Mouse (Mus musculus) limb, embryonic 13.5 days (tissue): ENCODE data around the gene Chaf1a. TPM values are rescaled to one million over a fixed set of nuclear protein-coding genes. Genes with fewer than 3 reads are reported as not detected.
"Not testable (repeated sequence)": the region's sequence is repeated elsewhere in the genome, so short reads cannot be mapped to it uniquely, and the experiment has no call there.

Experiments
- ATAC-seq: fragments of 200-750 bp; cut with Nextera tagmentation; 2 replicates; pipeline ENCODE4 v1.8.0; 2017; ENCODE audit warnings: low read depth, moderate number of reproducible peaks, moderate TSS enrichment; ENCODE audit not compliant: low FRiP score
- H3K27ac ChIP-seq: fragments of 300-500 bp; sonication (generic); 2 replicates; pipeline ENCODE4 v1.5.1; 2015; ENCODE audit warnings: inconsistent platforms, mild to moderate bottlenecking, moderate library complexity
- H3K27me3 ChIP-seq: fragments of 300-500 bp; sonication (generic); 2 replicates; pipeline ENCODE4 v1.6.1; 2015; ENCODE audit warnings: mild to moderate bottlenecking, inconsistent platforms
- H3K36me3 ChIP-seq: fragments of 300-500 bp; sonication (generic); 2 replicates; pipeline ENCODE4 v1.6.1; 2015; ENCODE audit warnings: inconsistent platforms, mild to moderate bottlenecking, moderate library complexity
- H3K4me1 ChIP-seq: fragments of 300-500 bp; sonication (generic); 2 replicates; pipeline ENCODE4 v1.6.1; 2015; ENCODE audit warnings: inconsistent platforms
- H3K4me2 ChIP-seq: fragments of 300-500 bp; sonication (generic); replicated peaks from 2 replicates; pipeline ENCODE4 v1.6.1; 2015; ENCODE audit warnings: inconsistent platforms, mild to moderate bottlenecking, moderate library complexity
- H3K4me3 ChIP-seq: fragments of 300-500 bp; sonication (generic); 2 replicates; pipeline ENCODE4 v1.5.1; 2015; ENCODE audit warnings: moderate library complexity, mild to moderate bottlenecking, inconsistent platforms
- H3K9ac ChIP-seq: fragments of 300-500 bp; sonication (generic); 2 replicates; pipeline ENCODE4 v1.6.1; 2015; ENCODE audit warnings: mild to moderate bottlenecking, inconsistent platforms
- H3K9me3 ChIP-seq: fragments of 300-500 bp; sonication (generic); 2 replicates; pipeline ENCODE4 v1.6.1; 2016; ENCODE audit warnings: inconsistent platforms
- WGBS: fragments of 180-500 bp; shearing (Covaris S2); methylation state at CpG from one replicate; pipeline ENCODE4 v1.1.7; 2015; 5-methylcytosine and 5-hydroxymethylcytosine counted together
- polyA plus RNA-seq: library from polyadenylated mRNA; unstranded; fragments of >200 nt; fragmentation: Nextera tagmentation; extraction: Ambion mirVana; gene quantifications from 2 replicates; pipeline ENCODE4 v1.2.1, GENCODE M21; 2015

Chaf1a gene
- polyA plus RNA-seq, 1 experiment from 2014 or later, result 29.0 TPM

- peaks cover 43% of the 10 kb centered on the region for H3K36me3 ChIP-seq
- H3K4me2 ChIP-seq, H3K27me3 ChIP-seq, H3K4me3 ChIP-seq, H3K4me1 ChIP-seq, H3K27ac ChIP-seq, H3K9me3 ChIP-seq, ATAC-seq, H3K9ac ChIP-seq: not testable (repeated sequence)
- 98% methylated on average over 4 of the region's 4 CpGs for WGBS
These were observed 66.2 kb downstream of the Chaf1a start for GRCm38 (mm10) chr17:56106436-56106835.

GRCm38 (mm10) chr17:56106981-56107380, 66.7 kb downstream of the Chaf1a start:
- 66% methylated on average over 4 of the region's 4 CpGs for WGBS
- no peaks in the 10 kb centered on the region for H3K4me1 ChIP-seq
- peaks cover 38% of the 10 kb centered on the region for H3K36me3 ChIP-seq
- H3K27me3 ChIP-seq, result no peaks in the 10 kb centered on the region
- no peak overlapping the region for H3K4me3 ChIP-seq
- no peaks in the 10 kb centered on the region for H3K9me3 ChIP-seq
- ATAC-seq, result no peak
- no peak overlapping the region for H3K9ac ChIP-seq
- no peak overlapping the region for H3K27ac ChIP-seq
- H3K4me2 ChIP-seq, result no peak overlapping the region

DNA sequence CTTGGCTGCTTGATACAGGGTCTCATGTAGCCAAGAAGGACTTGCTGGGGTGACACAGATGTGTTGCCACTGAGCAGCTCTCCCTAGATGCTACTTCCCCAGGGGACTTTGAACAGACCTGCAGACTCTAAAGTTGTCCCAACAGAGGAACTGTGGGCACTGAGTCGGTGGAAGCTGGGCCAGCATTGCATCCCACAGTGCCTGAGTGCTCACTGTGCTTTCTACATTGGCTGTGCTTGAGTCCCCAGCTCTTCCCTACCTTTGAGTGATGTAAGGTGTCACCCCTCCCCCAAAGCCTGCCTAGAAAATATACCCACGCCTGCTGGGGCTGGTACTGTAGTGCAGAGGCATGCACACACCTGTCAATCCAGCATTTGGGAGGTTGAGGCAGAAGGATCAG, 67.5 kb downstream of the Chaf1a start:
- H3K4me1 ChIP-seq, result no peaks in the 10 kb centered on the region
- ATAC-seq, result no peak
- H3K9ac ChIP-seq, result no peak overlapping the region
- H3K9me3 ChIP-seq, result no peaks in the 10 kb centered on the region
- 56% methylated on average over 2 of the region's 2 CpGs for WGBS
- no peak overlapping the region for H3K27ac ChIP-seq
- H3K27me3 ChIP-seq, result no peaks in the 10 kb centered on the region
- H3K4me3 ChIP-seq, result no peak overlapping the region
- no peak overlapping the region for H3K4me2 ChIP-seq
- H3K36me3 ChIP-seq, result peaks cover 33% of the 10 kb centered on the region

- Histone ChIP-seq H3K9ac (no peak overlapping the region), H3K9me3 (no peaks in the 10 kb centered on the region), H3K4me1 (no peaks in the 10 kb centered on the region), H3K27me3 (no peaks in the 10 kb centered on the region), H3K36me3 (peaks cover 26% of the 10 kb centered on the region), H3K4me3 (no peak overlapping the region), H3K4me2 (no peak overlapping the region), H3K27ac (no peak overlapping the region)
- 77% methylated on average over 6 of the region's 6 CpGs for WGBS
- ATAC-seq, result no peak
These were observed 68.2 kb downstream of the Chaf1a start for GRCm38 (mm10) chr17:56108334-56109044.

GRCm38 (mm10) chr17:56109219-56110051, 69.2 kb downstream of the Chaf1a start, which contains the start of gene Plin4:
Plin4 (minus strand) TSS chr17:56109803.
- H3K27me3 ChIP-seq, result no peaks in the 10 kb centered on the region
- no peak for ATAC-seq

GRCm38 (mm10) chr17:56110571-56110970, 70.3 kb downstream of the Chaf1a start:
- H3K27me3 ChIP-seq, result peaks cover 3% of the 10 kb centered on the region; the same call in 1 of the 2 replicates
- no peak overlapping the region for H3K27ac ChIP-seq
- no peak overlapping the region for H3K4me3 ChIP-seq
- peaks cover 20% of the 10 kb centered on the region; the same call in 1 of the 2 replicates for H3K36me3 ChIP-seq
- H3K9me3 ChIP-seq, result no peaks in the 10 kb centered on the region
- no peak for ATAC-seq
- H3K4me2 ChIP-seq, result no peak overlapping the region
- no peak overlapping the region for H3K9ac ChIP-seq
- H3K4me1 ChIP-seq, result no peaks in the 10 kb centered on the region
- WGBS, result 72% methylated on average over 4 of the region's 4 CpGs

More at GRCm38 (mm10) chr17:56109219-56110051, 69.2 kb downstream of the Chaf1a start, which contains the start of gene Plin4:
- WGBS, result 54% methylated on average over 10 of the region's 10 CpGs
- Histone ChIP-seq H3K9me3 (no peaks in the 10 kb centered on the region), H3K4me3 (no peak within 1 kb of the TSS), H3K4me1 (no peaks in the 10 kb centered on the region), H3K27ac (no peak within 1 kb of the TSS), H3K36me3 (peaks cover 20% of the 10 kb centered on the region; the same call in 1 of the 2 replicates), H3K4me2 (no peak within 1 kb of the TSS), H3K9ac (no peak within 1 kb of the TSS)

DNA sequence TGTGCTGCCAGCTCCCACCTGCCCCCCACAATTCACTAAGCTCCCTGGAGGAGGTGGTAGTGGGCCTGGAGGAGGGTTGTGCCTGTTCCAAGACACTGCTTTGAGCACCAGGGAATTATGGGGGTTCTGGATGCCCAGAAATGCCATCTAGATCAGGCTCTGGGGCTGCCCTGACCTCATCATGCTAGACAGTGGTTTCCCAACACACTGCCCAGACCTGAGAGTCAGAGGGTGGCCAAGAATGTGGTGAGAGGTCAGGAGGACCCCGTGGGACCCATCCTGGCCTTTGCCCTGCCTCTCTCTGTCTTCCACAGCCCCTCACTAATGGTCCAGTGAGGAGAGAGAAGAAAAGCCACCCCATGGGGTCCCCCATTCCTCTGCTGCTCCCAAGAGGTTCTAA, 70.8 kb downstream of the Chaf1a start:
- H3K9ac ChIP-seq, result no peak overlapping the region
- H3K4me3 ChIP-seq, result no peak overlapping the region
- no peak overlapping the region for H3K4me2 ChIP-seq
- no peaks in the 10 kb centered on the region for H3K9me3 ChIP-seq
- no peak for ATAC-seq
- peaks cover 8% of the 10 kb centered on the region for H3K27me3 ChIP-seq
- H3K27ac ChIP-seq, result no peak overlapping the region
- H3K36me3 ChIP-seq, result peaks cover 20% of the 10 kb centered on the region; the same call in 1 of the 2 replicates
- H3K4me1 ChIP-seq, result no peaks in the 10 kb centered on the region
- 80% methylated on average over 1 of the region's 1 CpGs for WGBS

GRCm38 (mm10) chr17:56111864-56112263, 71.6 kb downstream of the Chaf1a start:
- peaks cover 19% of the 10 kb centered on the region; the same call in 1 of the 2 replicates for H3K36me3 ChIP-seq
- no peak for ATAC-seq
- peaks cover 16% of the 10 kb centered on the region for H3K27me3 ChIP-seq
- no peak overlapping the region for H3K27ac ChIP-seq
- no peaks in the 10 kb centered on the region for H3K4me1 ChIP-seq
- no peaks in the 10 kb centered on the region for H3K9me3 ChIP-seq
- H3K9ac ChIP-seq, result no peak overlapping the region
- no peak overlapping the region for H3K4me3 ChIP-seq
- H3K4me2 ChIP-seq, result no peak overlapping the region
- WGBS, result 46% methylated on average over 5 of the region's 5 CpGs

DNA sequence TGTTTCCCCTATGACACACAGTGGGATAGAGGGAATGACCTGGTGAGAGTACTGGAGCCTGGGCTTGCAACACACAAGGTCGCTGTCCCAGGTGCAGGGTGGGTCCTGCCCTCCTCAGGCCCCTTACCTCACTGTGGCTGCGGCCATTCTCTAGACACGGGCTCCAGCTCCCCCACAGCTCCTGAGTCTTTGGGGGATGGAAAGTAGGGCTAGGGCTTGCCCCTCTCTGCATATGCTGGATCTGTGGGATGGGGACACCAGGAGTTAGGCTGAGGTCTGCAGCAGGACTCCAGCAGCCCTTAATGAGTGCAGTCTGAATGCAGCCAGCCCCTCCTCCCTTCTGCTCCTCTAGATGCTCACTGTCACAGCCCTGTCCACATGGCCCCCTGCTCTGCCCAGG, 72.5 kb downstream of the Chaf1a start:
- Histone ChIP-seq H3K9ac (no peak overlapping the region), H3K27ac (no peak overlapping the region)

GRCm38 (mm10) chr17:56116193-56116592, 76.0 kb downstream of the Chaf1a start:
- Histone ChIP-seq H3K9me3 (no peaks in the 10 kb centered on the region), H3K4me3 (no peak overlapping the region), H3K9ac (no peak overlapping the region), H3K4me1 (peaks cover 18% of the 10 kb centered on the region), H3K4me2 (no peak overlapping the region), H3K36me3 (0 out of 2 replicates have a peak, but pooled peaks cover 3% of the 10 kb centered on the region), H3K27ac (no peak overlapping the region), H3K27me3 (peaks cover 60% of the 10 kb centered on the region)
- no peak for ATAC-seq
- 80% methylated on average over 10 of the region's 10 CpGs for WGBS

More for the DNA sequence above, 72.5 kb downstream of the Chaf1a start:
- WGBS, result 84% methylated on average over 3 of the region's 3 CpGs
- Histone ChIP-seq H3K36me3 (peaks cover 11% of the 10 kb centered on the region; the same call in 1 of the 2 replicates), H3K27me3 (peaks cover 25% of the 10 kb centered on the region), H3K9me3 (no peaks in the 10 kb centered on the region), H3K4me3 (no peak overlapping the region), H3K4me2 (no peak overlapping the region), H3K4me1 (peaks cover 5% of the 10 kb centered on the region)
- no peak for ATAC-seq

DNA sequence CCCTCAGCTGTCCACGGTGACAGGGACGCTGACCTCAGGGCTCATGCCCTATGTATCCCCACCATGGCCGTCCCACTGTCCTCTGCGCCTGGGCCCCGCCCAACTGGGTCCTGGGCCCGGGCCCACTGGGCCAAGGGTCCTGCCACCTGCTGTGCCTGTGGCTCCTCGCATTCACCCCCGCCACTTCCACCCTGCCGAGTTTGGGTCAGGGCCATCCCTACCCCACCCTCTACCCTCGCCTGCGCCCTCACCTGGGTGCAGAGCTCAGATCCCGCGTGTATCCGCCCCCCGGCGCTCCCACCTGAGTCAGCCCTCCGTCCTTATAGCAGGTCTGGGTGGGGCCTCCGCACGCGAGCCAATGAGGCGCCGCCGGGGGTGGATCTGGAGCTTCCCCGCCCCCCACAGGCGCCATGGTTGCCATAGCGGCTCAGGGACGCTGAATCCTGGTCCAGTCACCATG, 77.0 kb downstream of the Chaf1a start, which contains the start of gene Plin5:
Gene Plin5 (minus strand): TSS at position 346 of the 460 bp plus-strand sequence.
- 0 out of 2 replicates have a peak, but pooled peaks cover under 1% of the 10 kb centered on the region for H3K36me3 ChIP-seq
- H3K4me3 ChIP-seq, result peak within 1 kb of the TSS; percentile 31
- peak within 1 kb of the TSS; percentile 62 for H3K4me2 ChIP-seq
- H3K4me1 ChIP-seq, result peaks cover 18% of the 10 kb centered on the region
- ATAC-seq, result no peak
- peaks cover 70% of the 10 kb centered on the region for H3K27me3 ChIP-seq
- peak within 1 kb of the TSS; percentile 4; the same call in 1 of the 2 replicates for H3K9ac ChIP-seq
- H3K27ac ChIP-seq, result no peak within 1 kb of the TSS
- 3% methylated on average over 27 of the region's 27 CpGs for WGBS
- H3K9me3 ChIP-seq, result peaks cover 6% of the 10 kb centered on the region

DNA sequence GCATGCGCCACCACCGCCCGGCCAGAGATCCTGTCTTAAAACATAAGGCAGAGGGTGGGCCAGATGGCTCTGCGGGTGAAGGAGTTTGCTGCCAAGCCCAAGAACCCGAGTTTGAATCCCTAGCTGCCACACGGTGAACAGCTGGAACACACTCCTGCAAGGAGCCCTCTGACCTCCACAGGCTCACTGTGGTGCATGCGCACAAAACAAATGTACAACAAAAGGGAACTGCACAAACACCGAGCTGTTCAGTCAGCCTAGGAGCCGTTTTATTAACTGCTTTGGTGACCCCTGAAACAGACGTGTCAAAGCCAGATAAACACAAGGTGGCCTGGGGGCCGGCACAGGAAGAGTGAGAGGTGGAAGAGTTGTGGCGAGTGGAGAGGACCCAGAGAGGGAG, 79.2 kb downstream of the Chaf1a start:
- peak overlapping the region; percentile 22; the same call in 1 of the 2 replicates for H3K4me3 ChIP-seq
- no peak overlapping the region for H3K27ac ChIP-seq
- H3K36me3 ChIP-seq, result peaks cover 8% of the 10 kb centered on the region
- peaks cover 92% of the 10 kb centered on the region for H3K27me3 ChIP-seq
- H3K4me1 ChIP-seq, result peaks cover 25% of the 10 kb centered on the region
- no peak overlapping the region for H3K9ac ChIP-seq
- ATAC-seq, result no peak
- H3K9me3 ChIP-seq, result peaks cover 17% of the 10 kb centered on the region
- peak overlapping the region; percentile 45 for H3K4me2 ChIP-seq
- 38% methylated on average over 12 of the region's 12 CpGs for WGBS
